Mouse (Mus musculus): ENCODE data around the gene Tmem189. TPM values are rescaled to one million over a fixed set of nuclear protein-coding genes. Genes with fewer than 3 reads are reported as not detected.
A peak's percentile ranks its signal among the peaks of the same experiment; 100 is the strongest.

Tmem189 gene
- polyA plus RNA-seq, 1 experiment from 2014 or later, result 55.1 TPM

- Histone ChIP-seq H3K9ac (replicated peaks; ENCODE audit: low read depth) (peak overlapping the region; percentile 93), H3K4me3 (ENCODE audit: low read depth, low read length) (peak overlapping the region; percentile 81), H3K9me3 (ENCODE audit: low read length) (no peaks in the 10 kb centered on the region), H3K36me3 (ENCODE audit: insufficient read depth, low read length) (peaks cover 9% of the 10 kb centered on the region), H3K27me3 (replicated peaks; ENCODE audit: insufficient read depth, low read length) (no peaks in the 10 kb centered on the region), H3K27ac (ENCODE audit: low read length) (peak overlapping the region; percentile 98), H3K4me2 (replicated peaks; ENCODE audit: low read depth, low read length) (peak overlapping the region; percentile 75), H3K4me1 (ENCODE audit: insufficient read depth, low read depth, low read length) (no peaks in the 10 kb centered on the region; the same call in 1 of the 2 replicates)
- WGBS, result 16% methylated on average over 12 of the region's 12 CpGs
- ATAC-seq, result peak; percentile 25
- TF ChIP-seq CTCF (IDR thresholded peaks at IDR 0.05) (no peak), EP300 (IDR thresholded peaks at IDR 0.05) (no peak)
- DNase-seq (ENCODE audit: low spot score), result peak; percentile 74
Measured at GRCm38 (mm10) chr2:167688126-167688497, 1.5 kb downstream of the Tmem189 start.

DNA sequence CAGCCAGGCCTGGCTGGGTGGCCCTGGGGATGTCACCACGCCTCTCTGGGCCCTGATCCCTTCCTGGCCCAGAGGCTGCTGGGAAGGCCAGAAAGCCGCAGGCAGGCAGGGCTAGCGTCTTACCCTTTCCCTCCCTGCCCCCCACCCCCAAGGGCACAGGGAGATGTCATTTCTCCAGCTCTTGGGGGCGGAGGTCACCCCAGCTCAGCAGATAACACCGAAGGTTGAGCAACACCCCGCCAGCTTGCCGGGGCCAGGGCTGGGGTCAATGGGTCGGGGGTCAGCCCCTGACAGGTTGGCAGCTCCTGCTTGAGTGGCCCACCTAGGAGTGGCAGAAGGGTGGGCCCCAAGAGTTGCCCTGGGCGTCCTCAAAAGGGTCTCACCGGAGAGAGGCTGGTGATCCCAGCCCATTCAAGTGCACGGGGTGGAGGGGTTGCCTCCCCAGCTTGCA lies 1.9 kb downstream of the Tmem189 start:
- H3K27ac ChIP-seq (ENCODE audit: low read length), result peak overlapping the region; percentile 98
- no peaks in the 10 kb centered on the region; the same call in 1 of the 2 replicates for H3K4me1 ChIP-seq (ENCODE audit: insufficient read depth, low read depth, low read length)
- no peak overlapping the region for H3K4me3 ChIP-seq (ENCODE audit: low read depth, low read length)
- H3K36me3 ChIP-seq (ENCODE audit: insufficient read depth, low read length), result peaks cover 5% of the 10 kb centered on the region
- no peak for ATAC-seq
- peak overlapping the region; percentile 75; the same call in 1 of the 2 replicates for H3K4me2 ChIP-seq (replicated peaks; ENCODE audit: low read depth, low read length)
- no peak overlapping the region; the same call in 1 of the 2 replicates for H3K9ac ChIP-seq (replicated peaks; ENCODE audit: low read depth)
- H3K9me3 ChIP-seq (ENCODE audit: low read length), result no peaks in the 10 kb centered on the region
- DNase-seq (ENCODE audit: low spot score), result peak; percentile 31
- no peaks in the 10 kb centered on the region for H3K27me3 ChIP-seq (replicated peaks; ENCODE audit: insufficient read depth, low read length)
- TF ChIP-seq EP300 (IDR thresholded peaks at IDR 0.05) (no peak), CTCF (IDR thresholded peaks at IDR 0.05) (no peak)
- 41% methylated on average over 11 of the region's 11 CpGs for WGBS

DNA sequence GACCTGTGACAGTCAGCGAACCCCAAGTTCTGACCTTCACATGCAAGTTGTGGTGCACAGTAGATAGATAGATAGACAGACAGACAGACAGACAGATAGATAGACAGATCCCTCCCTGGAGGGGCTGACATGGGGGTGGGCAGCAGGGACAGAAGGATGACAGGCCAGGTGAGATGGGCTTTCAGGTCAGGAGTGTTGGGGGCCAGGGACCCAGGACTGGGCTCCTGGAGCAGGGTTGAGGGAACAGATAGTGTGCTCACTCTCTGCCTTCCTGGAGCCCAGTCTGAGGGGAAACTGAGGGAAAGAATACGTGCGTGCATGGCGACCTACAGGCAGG lies 2.4 kb downstream of the Tmem189 start:
- ATAC-seq (no peak), DNase-seq (ENCODE audit: low spot score) (no peak)
- H3K36me3 ChIP-seq (ENCODE audit: insufficient read depth, low read length), result peaks cover 4% of the 10 kb centered on the region; the same call in 1 of the 2 replicates
- no peak overlapping the region for H3K27ac ChIP-seq (ENCODE audit: low read length)
- H3K4me2 ChIP-seq (replicated peaks; ENCODE audit: low read depth, low read length), result no peak overlapping the region
- H3K27me3 ChIP-seq (replicated peaks; ENCODE audit: insufficient read depth, low read length), result no peaks in the 10 kb centered on the region
- no peaks in the 10 kb centered on the region; the same call in 1 of the 2 replicates for H3K4me1 ChIP-seq (ENCODE audit: insufficient read depth, low read depth, low read length)
- no peaks in the 10 kb centered on the region for H3K9me3 ChIP-seq (ENCODE audit: low read length)
- WGBS, result 91% methylated on average over 4 of the region's 4 CpGs
- no peak overlapping the region for H3K4me3 ChIP-seq (ENCODE audit: low read depth, low read length)
- no peak for TF ChIP-seq CTCF (IDR thresholded peaks at IDR 0.05)
- no peak for TF ChIP-seq EP300 (IDR thresholded peaks at IDR 0.05)
- H3K9ac ChIP-seq (replicated peaks; ENCODE audit: low read depth), result no peak overlapping the region

GRCm38 (mm10) chr2:167686382-167687249 lies 3.0 kb downstream of the Tmem189 start:
- Histone ChIP-seq H3K4me2 (replicated peaks; ENCODE audit: low read depth, low read length) (no peak overlapping the region), H3K27me3 (replicated peaks; ENCODE audit: insufficient read depth, low read length) (no peaks in the 10 kb centered on the region), H3K4me1 (ENCODE audit: insufficient read depth, low read depth, low read length) (no peaks in the 10 kb centered on the region; the same call in 1 of the 2 replicates), H3K36me3 (ENCODE audit: insufficient read depth, low read length) (no peaks in the 10 kb centered on the region), H3K27ac (ENCODE audit: low read length) (peak overlapping the region; percentile 26; the same call in 1 of the 2 replicates), H3K4me3 (ENCODE audit: low read depth, low read length) (no peak overlapping the region), H3K9me3 (ENCODE audit: low read length) (no peaks in the 10 kb centered on the region), H3K9ac (replicated peaks; ENCODE audit: low read depth) (no peak overlapping the region)
- TF ChIP-seq CTCF (IDR thresholded peaks at IDR 0.05), result no peak
- no peak for TF ChIP-seq EP300 (IDR thresholded peaks at IDR 0.05)
- DNase-seq (ENCODE audit: low spot score) (no peak), ATAC-seq (no peak)
- WGBS, result 72% methylated on average over 16 of the region's 16 CpGs

GRCm38 (mm10) chr2:167685865-167686264 lies 3.8 kb downstream of the Tmem189 start:
- H3K4me3 ChIP-seq (ENCODE audit: low read depth, low read length), result no peak overlapping the region
- no peaks in the 10 kb centered on the region for H3K27me3 ChIP-seq (replicated peaks; ENCODE audit: insufficient read depth, low read length)
- no peak overlapping the region for H3K4me2 ChIP-seq (replicated peaks; ENCODE audit: low read depth, low read length)
- H3K9me3 ChIP-seq (ENCODE audit: low read length), result no peaks in the 10 kb centered on the region
- TF ChIP-seq EP300 (IDR thresholded peaks at IDR 0.05) (no peak), CTCF (IDR thresholded peaks at IDR 0.05) (no peak)
- WGBS, result 74% methylated on average over 3 of the region's 3 CpGs
- H3K36me3 ChIP-seq (ENCODE audit: insufficient read depth, low read length), result no peaks in the 10 kb centered on the region
- no peak for DNase-seq (ENCODE audit: low spot score)
- H3K9ac ChIP-seq (replicated peaks; ENCODE audit: low read depth), result no peak overlapping the region
- no peak overlapping the region for H3K27ac ChIP-seq (ENCODE audit: low read length)
- no peak for ATAC-seq
- no peaks in the 10 kb centered on the region for H3K4me1 ChIP-seq (ENCODE audit: insufficient read depth, low read depth, low read length)

- peak; percentile 88 for DNase-seq (ENCODE audit: low spot score)
- 4% methylated on average over 8 of the region's 8 CpGs for WGBS
- no peaks in the 10 kb centered on the region for H3K36me3 ChIP-seq (ENCODE audit: insufficient read depth, low read length)
Measured at GRCm38 (mm10) chr2:167685137-167685536, 4.5 kb downstream of the Tmem189 start.

More at GRCm38 (mm10) chr2:167685137-167685536, 4.5 kb downstream of the Tmem189 start:
- no peak overlapping the region for H3K9ac ChIP-seq (replicated peaks; ENCODE audit: low read depth)
- no peak overlapping the region for H3K27ac ChIP-seq (ENCODE audit: low read length)
- H3K4me1 ChIP-seq (ENCODE audit: insufficient read depth, low read depth, low read length), result no peaks in the 10 kb centered on the region
- TF ChIP-seq CTCF (IDR thresholded peaks at IDR 0.05), result peak; percentile 100
- TF ChIP-seq EP300 (IDR thresholded peaks at IDR 0.05), result no peak
- no peak overlapping the region for H3K4me2 ChIP-seq (replicated peaks; ENCODE audit: low read depth, low read length)
- H3K27me3 ChIP-seq (replicated peaks; ENCODE audit: insufficient read depth, low read length), result no peaks in the 10 kb centered on the region
- H3K9me3 ChIP-seq (ENCODE audit: low read length), result no peaks in the 10 kb centered on the region
- no peak overlapping the region for H3K4me3 ChIP-seq (ENCODE audit: low read depth, low read length)
- no peak for ATAC-seq
